Mouse (Mus musculus): Measurements from ENCODE around the gene Lrrtm4. TPM values are rescaled to one million over a fixed set of nuclear protein-coding genes. Genes with fewer than 3 reads are reported as not detected.
A peak's percentile ranks its signal among the peaks of the same experiment; 100 is the strongest.

Lrrtm4 gene
- polyA plus RNA-seq, 1 experiment from 2014 or later = 14.8 TPM

DNA sequence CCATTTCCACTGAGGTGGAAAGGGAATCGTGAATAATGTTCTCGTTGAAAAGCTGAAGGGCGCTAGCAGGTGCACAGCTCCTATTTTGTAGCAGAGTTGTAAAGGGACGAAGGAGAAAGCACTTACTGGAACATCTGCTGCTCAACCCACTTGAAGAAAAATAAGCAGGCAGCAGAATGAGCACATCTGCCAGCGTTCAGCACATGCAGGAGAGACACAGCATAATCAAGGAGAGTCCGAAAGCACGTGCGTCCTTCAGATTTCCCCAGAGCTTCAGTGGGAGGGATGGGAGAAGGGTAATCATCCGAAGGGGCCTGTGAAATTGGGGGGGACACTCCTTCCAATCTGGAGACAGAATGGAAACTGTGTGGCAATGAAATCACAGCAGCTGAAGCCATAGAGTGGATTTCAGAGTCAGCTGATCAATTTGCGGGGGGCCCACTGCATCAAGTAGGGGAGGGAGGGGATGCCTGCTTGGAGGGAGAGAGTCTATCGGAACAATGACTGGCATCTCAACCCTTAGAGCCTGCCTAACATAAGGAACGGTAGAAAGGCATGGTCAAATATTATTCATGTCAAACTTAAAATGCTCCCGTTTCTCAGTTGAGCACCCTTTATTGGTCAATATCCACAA is 838.4 kb downstream of the Lrrtm4 start:
- Histone ChIP-seq H3K4me1 (ENCODE audit: control insufficient read depth, insufficient read depth, low read length) (0 out of 2 replicates have a peak, but pooled peaks cover 3% of the 10 kb centered on the region), H3K4me2 (ENCODE audit: low read length) (0 out of 2 replicates have a peak overlapping the region, but pooled peaks have one; percentile 2), H3K9me3 (replicated peaks; ENCODE audit: control insufficient read depth, low read length) (no peaks in the 10 kb centered on the region), H3K27ac (ENCODE audit: low read depth, low read length) (no peak overlapping the region; the same call in 1 of the 2 replicates), H3K4me3 (ENCODE audit: low read depth, low read length) (no peak overlapping the region), H3K9ac (ENCODE audit: low read length) (no peak overlapping the region), H3K27me3 (replicated peaks; ENCODE audit: control insufficient read depth, insufficient read depth, low read length) (no peaks in the 10 kb centered on the region), H3K36me3 (ENCODE audit: control insufficient read depth, insufficient read depth, low read length) (no peaks in the 10 kb centered on the region)
- WGBS = 54% methylated on average over 13 of the region's 13 CpGs
- ATAC-seq (peak; percentile 90), DNase-seq (ENCODE audit: low spot score) (peak; percentile 62)

Other genes with a start within 250 kb of the Lrrtm4 start
- not detected in 2 replicates for gene Gm20594, start 201.0 kb upstream of the Lrrtm4 start, polyA plus RNA-seq (2014; fragmentation: Nextera tagmentation; extraction: Ambion mirVana)

Data from forebrain, embryonic 14.5 days (tissue).